Mouse (Mus musculus) cerebellum, adult 8-10 months (tissue): ENCODE data around the gene Spns1.

Source experiments
- DNase-seq: peaks from one replicate; pipeline ENCODE4 v3.0.0; 2022

The Spns1 gene

GRCm38 (mm10) chr7:126368367-126368766 lies 8.9 kb downstream of the Spns1 start:
- no peak for DNase-seq

GRCm38 (mm10) chr7:126367636-126368035 lies 9.6 kb downstream of the Spns1 start:
- no peak for DNase-seq

- no peak for DNase-seq
These were observed 14.2 kb downstream of the Spns1 start for GRCm38 (mm10) chr7:126363038-126363437.

DNA sequence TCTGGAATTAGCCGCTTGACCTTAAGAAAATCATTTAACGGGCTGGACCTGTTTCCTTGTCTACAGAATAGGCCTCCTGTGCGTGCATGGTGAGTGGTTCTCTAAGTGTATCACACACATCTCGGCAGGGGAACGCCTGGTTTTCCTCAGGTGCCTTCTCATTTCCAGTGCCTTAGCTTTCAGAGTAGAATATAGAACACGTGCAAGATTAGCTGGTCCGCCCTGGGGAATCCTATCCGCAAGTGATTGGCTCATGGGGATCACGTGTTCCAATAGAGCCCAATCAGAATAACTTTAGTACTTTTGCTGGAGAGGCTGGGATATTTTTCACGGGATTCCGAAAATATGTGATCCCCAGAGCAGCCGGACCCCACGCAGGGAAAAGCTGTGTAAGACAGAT lies 18.2 kb downstream of the Spns1 start:
- DNase-seq: no peak

DNA sequence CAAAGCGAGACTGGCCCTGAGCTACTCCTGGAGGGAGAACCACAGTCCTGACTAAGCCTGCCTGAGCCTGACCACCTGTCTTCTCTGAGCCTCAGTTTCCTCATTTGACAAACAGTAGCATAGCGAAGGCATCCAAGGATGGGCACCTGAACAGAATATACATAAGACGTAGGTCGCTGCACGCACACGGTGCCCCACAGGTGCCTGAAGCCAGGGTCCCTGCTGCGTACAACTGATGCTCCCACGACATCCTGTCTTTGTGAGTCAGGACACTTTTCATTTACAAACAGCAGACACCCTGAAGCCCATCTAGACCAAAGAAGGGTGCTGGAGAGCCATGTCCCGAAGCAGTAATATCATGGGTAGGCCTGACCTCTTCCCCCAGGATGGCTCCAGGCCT lies 18.8 kb downstream of the Spns1 start:
- no peak for DNase-seq

DNA sequence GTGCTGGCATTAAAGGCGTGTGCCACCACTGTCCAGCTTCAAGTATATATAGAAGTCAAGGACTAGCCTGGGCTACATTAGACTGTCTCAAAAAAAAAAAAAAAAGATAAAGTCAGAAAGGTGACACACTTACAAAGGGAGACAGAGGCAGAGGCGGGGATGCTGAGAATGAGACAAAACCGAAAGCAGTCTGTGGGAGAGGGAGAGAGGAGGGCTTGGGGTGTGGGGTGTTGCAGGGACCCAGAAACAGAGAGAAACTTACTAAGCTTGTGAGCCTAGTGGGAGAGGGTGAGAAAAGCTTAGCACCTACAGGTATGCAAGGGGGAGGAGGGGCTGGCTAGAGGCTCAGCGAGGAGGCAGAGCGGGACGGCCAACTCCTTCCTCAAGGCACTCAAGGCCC lies 19.4 kb downstream of the Spns1 start:
- DNase-seq: no peak

DNA sequence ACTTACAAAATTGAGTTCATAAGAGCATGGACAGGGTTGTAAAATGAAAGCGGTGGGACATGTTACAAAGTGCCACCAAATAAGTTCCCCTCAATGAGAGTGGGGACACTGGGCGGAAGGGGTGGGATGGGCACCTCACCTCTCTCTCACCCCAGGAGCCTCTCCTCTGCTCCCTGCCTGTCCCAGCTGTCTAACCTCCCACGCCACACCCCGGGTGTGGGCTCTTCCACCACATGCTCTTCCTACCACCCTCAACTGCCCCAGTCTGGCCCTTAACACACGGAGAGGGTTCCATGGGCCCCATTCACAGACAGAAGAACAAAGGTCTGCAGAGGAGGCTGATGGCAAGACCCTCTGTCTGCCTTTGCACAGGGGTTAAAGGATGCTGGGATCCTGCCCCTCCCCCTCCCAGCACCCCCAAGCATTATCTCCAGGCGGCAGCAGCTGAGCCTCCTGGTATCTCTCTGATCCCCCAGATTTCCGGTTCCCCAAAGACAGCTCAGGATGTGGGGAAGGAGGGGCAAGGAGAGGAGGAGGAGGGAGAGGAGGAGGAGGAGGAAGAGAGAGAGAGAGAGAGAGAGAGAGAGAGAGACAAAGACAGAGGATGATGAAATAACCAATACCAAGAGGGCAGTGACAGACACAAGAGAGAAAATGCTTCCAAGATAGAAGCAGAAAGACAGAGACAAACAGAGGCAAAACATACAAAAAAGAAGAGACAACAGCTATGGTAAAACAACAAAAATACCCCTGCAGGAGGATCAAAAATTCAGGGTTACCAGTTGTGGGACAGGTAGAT lies 20.3 kb downstream of the Spns1 start:
- no peak for DNase-seq

DNA sequence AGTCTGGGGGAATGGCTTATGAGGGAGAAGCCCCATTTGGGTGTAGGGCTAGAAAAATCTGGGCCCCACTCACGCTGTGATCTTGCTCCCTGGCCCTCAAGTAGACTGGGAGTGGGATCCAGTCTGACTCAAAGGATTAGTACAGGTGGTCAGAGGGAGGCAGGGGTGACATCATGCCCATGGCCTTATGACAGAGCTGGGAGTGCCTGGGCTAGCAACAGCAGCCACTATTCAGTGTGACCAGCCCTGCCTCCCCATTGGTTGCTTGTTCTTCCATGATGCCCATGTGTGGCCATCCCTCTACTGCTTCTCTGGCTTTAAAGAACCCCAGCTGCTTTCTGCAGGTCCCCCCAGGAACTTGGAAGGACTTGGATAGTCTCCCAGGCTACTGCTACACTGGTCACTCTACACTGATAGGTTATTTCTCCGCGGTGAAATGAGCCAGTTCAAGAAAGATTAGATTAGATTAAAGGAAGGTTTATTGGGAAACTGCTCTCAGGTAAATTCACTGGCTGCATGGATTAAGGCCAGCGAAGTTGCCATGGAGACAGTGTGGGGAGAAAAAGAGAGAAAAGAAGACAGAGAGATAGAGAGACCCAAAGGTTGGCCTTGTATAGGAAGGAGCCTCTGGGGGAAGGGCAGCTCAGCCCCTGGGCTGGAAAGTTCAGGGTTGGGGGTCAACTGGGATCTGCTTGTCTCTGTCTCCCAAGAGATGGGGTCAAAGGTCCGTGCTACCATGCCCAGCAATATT lies 21.2 kb downstream of the Spns1 start:
- DNase-seq: no peak

DNA sequence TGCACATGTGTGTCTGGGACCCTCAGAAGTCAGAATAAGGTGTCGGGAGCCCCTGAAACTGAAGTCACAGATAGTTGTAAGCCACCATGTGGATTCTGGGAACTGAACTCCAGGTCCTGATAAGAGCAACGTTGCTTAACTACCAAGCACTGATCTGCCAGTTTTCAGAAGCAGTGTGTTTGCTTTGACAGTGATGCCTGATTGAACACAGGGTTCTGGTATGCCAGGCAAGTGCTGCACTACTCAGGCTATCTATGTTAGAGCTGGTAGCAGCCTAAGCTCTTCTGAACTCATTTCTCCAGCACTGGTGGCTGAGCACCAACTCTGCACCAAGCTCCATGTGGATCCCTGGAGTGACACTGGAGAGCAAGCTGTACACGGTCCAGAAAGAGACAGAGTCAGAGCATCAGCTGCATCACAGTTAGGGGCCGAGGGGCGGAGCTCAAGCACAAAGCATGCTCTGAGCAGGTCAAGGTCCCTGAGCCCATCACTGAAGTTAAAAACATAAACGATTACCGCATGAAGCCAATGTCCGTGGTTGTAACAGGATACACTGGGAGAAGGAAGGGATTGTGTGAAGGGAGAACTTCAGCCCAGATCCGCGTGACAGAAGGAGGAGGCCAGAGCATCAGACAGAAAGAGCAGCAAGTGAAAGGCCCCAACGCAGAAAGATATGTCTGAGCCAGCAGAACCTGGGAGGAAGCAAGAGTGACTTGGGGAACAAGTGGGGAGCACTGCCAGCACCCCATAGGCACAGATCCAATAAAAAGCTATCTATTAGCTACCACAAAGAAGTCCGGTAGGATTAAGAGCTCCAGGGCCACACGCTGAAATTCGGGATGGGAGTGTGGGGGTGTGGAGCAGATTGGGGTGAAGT lies 22.3 kb downstream of the Spns1 start:
- DNase-seq: no peak

DNA sequence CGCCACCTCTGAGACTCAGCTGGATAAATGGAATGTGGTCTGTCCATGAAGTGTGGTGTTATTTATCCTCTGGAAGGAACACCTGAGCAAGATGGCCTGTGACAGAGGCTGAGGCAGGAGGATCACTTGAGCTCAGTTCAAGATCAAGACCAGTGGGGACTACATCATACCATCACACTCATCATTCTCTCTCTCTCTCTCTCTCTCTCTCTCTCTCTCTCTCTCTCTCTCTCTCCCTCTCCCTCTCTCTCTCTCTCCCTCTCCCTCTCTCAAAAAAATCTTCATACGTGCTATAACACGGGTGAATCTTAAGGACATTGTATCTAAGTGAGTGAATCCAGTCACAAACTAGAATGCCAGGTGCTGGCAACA lies 23.3 kb downstream of the Spns1 start:
- DNase-seq: no peak

- no peak for DNase-seq
These were observed 23.8 kb downstream of the Spns1 start for GRCm38 (mm10) chr7:126353251-126353993.

DNA sequence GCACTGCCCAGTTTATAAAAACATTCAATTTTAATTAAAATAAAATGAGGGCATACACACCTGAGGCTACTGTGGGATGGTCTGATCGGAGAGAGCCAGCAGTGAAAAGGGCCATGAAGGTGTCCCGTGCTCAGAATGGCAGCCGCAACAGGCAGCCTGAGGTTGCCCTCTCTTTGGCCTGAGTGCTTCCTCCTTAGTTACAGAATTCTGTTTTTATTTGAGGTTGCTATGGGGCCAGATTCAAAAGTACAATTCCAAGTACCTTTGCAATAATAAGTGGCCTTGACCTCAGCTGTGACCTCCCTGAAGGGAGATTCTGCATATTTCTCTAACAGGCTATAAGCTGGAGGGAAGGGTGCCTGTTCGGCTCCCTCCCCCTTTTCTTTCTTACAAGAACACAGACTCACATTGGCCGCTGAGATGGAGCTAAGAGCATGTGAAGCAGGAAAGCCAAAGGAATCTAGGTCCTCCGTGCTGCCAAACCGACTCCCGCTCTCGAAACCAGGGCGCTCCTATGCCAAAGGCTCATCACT lies 25.8 kb downstream of the Spns1 start:
- no peak for DNase-seq

- no peak for DNase-seq
These were observed 26.4 kb downstream of the Spns1 start for GRCm38 (mm10) chr7:126350748-126351418.

- DNase-seq: no peak
These were observed 29.0 kb downstream of the Spns1 start for GRCm38 (mm10) chr7:126348293-126348692.

DNA sequence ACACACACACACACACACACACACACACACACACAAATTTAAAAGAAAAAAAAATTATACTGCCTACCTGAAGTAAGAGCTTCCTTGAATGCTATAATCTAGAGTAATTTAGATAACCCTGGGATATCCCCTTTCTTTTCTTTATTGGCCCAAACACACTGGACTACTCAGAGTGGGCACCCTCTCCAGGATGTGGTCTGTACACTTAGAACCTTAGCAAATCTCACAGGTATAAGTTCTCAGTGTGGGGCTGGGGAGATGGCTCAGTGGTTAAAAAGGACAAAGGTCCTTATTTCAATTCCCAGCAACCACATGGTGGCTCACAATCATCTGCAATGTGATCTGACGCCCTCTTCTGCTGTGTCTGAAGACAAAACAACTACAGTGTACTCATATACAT lies 30.2 kb downstream of the Spns1 start:
- no peak for DNase-seq

GRCm38 (mm10) chr7:126345969-126346368 lies 31.3 kb downstream of the Spns1 start:
- no peak for DNase-seq

DNA sequence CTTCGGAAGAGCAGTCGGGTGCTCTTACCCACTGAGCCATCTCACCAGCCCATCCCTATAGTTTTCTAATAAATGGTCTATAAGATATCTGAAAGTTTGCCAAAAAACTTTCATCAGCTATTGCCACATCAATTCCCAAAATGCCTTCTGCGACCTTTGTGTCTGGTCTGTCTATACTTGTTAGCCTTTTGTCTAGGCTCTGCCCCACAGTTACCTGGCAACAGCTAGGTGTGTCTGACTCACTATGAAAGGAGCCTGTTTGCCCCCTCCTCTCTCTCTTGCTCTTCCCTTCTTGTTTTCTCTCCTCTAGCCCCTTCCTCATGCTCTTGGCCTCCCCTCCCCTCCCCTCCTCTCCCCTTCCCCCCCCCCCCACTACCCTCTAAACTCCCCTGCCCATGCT lies 31.7 kb downstream of the Spns1 start:
- no peak for DNase-seq

DNA sequence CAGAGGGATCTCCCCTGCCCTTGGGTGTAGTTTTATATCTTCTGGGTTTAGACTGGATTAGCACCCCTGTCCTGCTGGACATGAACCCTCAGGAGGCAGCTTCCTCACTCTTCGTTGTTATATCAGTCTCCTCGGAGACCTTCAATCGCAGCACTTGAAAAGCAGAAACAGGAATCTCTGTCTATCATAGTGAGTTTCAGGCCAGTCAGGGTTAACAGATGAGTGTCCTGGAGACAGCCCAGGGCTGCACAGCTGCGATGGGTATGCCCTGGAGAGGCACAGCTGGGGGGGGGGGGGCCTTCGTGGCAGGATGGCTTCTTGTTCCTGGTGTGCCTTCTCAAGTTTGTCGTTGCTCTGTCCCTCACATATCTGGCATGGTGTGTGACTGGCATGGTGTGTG lies 36.4 kb downstream of the Spns1 start:
- DNase-seq: no peak

DNA sequence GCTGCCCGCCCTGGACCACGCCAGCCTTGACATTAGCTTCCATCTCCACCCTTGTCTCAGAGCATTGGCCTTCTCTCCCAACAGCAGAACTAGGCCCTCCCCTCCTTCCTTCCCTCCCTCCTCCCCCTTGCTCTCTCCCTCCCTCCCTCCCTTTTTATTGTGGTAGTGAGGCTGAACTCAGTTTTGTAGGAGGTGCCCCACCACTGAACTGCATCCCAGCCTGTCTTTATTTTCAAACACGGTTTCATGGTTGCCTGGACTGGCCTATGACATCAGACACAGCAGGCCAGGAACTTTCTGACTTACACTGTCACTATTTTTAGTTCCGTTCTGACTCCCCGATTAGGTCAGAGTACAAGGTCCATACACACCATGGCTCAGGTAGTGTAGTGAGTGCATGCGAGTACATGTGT lies 37.0 kb downstream of the Spns1 start:
- DNase-seq: no peak

DNA sequence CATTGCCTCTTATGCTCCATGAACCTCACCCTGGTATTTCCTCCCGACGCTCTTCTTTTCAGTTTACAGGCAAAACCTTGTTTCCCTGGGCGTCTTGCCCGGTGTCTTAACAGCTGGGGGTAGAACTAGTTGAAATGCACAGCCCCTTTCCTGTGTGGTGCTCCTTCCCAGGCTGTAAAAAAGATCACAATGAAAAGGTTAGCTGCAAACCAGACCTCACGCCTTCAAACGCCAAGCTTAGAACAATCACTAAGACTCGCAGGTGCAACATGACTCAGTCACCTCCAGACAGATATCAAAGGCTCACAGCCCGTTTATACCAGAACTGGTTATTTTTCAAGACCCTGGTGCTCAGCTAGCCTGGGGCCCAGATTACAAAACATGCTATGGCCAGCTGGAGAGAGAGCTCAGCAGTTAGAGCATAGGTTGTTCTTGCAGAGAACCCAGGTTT lies 37.7 kb downstream of the Spns1 start:
- DNase-seq: no peak

- DNase-seq: no peak
These were observed 38.3 kb downstream of the Spns1 start for GRCm38 (mm10) chr7:126338906-126339305.

DNA sequence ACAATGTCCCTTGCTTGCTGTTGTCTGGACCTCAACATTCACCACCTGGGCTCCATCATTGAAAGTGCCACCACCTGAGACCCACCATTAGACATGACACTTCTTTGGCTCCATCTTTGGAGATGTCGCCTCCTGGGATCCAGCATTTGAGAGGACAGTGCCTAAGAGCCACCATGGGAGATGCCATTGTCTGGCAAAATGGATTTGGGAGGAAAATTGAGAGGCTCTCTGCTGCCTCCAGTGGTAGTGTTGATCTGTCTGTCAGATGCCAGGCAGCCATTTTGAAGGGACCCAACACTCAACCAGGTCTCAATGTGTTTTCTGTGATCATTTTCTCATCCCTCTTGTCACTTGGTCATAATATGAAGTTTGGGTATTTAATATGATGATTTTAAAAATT lies 41.7 kb downstream of the Spns1 start:
- DNase-seq: no peak
